Mouse (Mus musculus) cerebellum, postnatal 10 days (tissue): ENCODE measurements around the gene Ceacam19.
"Not testable (repeated sequence)": the region's sequence is repeated elsewhere in the genome, so short reads cannot be mapped to it uniquely, and the experiment has no call there.

Experiments used
- DNase-seq, 2 experiments: peaks; one replicate each; pipeline ENCODE4 v3.0.0; 2021; ENCODE audit warnings: mixed read lengths in 2 of 2

Gene Ceacam19

GRCm38 (mm10) chr7:19887849-19888248 is at the start of gene Ceacam19:
TSS of gene Ceacam19 (minus strand) at chr7:19887965.
- no peak for DNase-seq

GRCm38 (mm10) chr7:19937229-19937821 is 49.6 kb upstream of the Ceacam19 start:
- DNase-seq = no peak

GRCm38 (mm10) chr7:19935961-19936360 is 48.2 kb upstream of the Ceacam19 start:
- no peak for DNase-seq

GRCm38 (mm10) chr7:19935171-19935751 is 47.5 kb upstream of the Ceacam19 start:
- no peak for DNase-seq

GRCm38 (mm10) chr7:19932877-19933809 is 45.4 kb upstream of the Ceacam19 start:
- DNase-seq = peak; percentile 75 to 78

- peak; percentile 54 to 56 for DNase-seq
Measured at GRCm38 (mm10) chr7:19932133-19932876, 44.5 kb upstream of the Ceacam19 start.

GRCm38 (mm10) chr7:19930481-19930880 is 42.7 kb upstream of the Ceacam19 start:
- not testable (repeated sequence) for DNase-seq

- no peak for DNase-seq
Measured at GRCm38 (mm10) chr7:19928486-19928885, 40.7 kb upstream of the Ceacam19 start.

GRCm38 (mm10) chr7:19926849-19927480 is 39.2 kb upstream of the Ceacam19 start:
- DNase-seq = no peak

GRCm38 (mm10) chr7:19925376-19925775 is 37.6 kb upstream of the Ceacam19 start:
- peak; percentile 32 to 43 for DNase-seq

GRCm38 (mm10) chr7:19923797-19924196 is 36.0 kb upstream of the Ceacam19 start:
- no peak for DNase-seq

GRCm38 (mm10) chr7:19923354-19923753 is 35.6 kb upstream of the Ceacam19 start:
- no peak for DNase-seq

GRCm38 (mm10) chr7:19920506-19921261 is 32.9 kb upstream of the Ceacam19 start, which contains the start of gene Pvr:
TSS of gene Pvr (minus strand) at chr7:19921160.
- peak; percentile 67 to 70 for DNase-seq

- DNase-seq = no peak
Measured at GRCm38 (mm10) chr7:19920166-19920505, 32.4 kb upstream of the Ceacam19 start.

GRCm38 (mm10) chr7:19914558-19914957 is 26.8 kb upstream of the Ceacam19 start:
- no peak for DNase-seq

GRCm38 (mm10) chr7:19911695-19912524 is 24.1 kb upstream of the Ceacam19 start:
- peak; percentile 41 to 46 for DNase-seq

GRCm38 (mm10) chr7:19911292-19911658 is 23.5 kb upstream of the Ceacam19 start:
- no peak for DNase-seq

- peak; percentile 90 to 92 for DNase-seq
Measured at GRCm38 (mm10) chr7:19910421-19911291, 22.9 kb upstream of the Ceacam19 start.

GRCm38 (mm10) chr7:19889881-19890280 is 2.1 kb upstream of the Ceacam19 start:
- peak; percentile 44 to 50 for DNase-seq

GRCm38 (mm10) chr7:19880754-19881153 is 7.0 kb downstream of the Ceacam19 start:
- no peak for DNase-seq
